Mouse (Mus musculus): ENCODE measurements around the gene Smarca4.

GRCm38 (mm10) chr9:21726218-21726975, 110.4 kb downstream of the Smarca4 start:
- TF ChIP-seq CTCF (IDR thresholded peaks at IDR 0.05; ENCODE audit: low read depth) (no peak), EP300 (optimal IDR thresholded peaks at IDR 0.05) (no peak)

All from stomach, postnatal 0 days (tissue).